Mouse (Mus musculus) liver (tissue): ENCODE measurements around the gene Pfdn4.
A peak's percentile ranks its signal among the peaks of the same experiment; 100 is the strongest.
"Not testable (repeated sequence)": the region's sequence is repeated elsewhere in the genome, so short reads cannot be mapped to it uniquely, and the experiment has no call there.

Source experiments
- DNase-seq: peaks from one replicate; pipeline ENCODE4 v3.0.0-alpha.2; 2020; ENCODE audit warnings: mixed read lengths

Gene Pfdn4

DNA sequence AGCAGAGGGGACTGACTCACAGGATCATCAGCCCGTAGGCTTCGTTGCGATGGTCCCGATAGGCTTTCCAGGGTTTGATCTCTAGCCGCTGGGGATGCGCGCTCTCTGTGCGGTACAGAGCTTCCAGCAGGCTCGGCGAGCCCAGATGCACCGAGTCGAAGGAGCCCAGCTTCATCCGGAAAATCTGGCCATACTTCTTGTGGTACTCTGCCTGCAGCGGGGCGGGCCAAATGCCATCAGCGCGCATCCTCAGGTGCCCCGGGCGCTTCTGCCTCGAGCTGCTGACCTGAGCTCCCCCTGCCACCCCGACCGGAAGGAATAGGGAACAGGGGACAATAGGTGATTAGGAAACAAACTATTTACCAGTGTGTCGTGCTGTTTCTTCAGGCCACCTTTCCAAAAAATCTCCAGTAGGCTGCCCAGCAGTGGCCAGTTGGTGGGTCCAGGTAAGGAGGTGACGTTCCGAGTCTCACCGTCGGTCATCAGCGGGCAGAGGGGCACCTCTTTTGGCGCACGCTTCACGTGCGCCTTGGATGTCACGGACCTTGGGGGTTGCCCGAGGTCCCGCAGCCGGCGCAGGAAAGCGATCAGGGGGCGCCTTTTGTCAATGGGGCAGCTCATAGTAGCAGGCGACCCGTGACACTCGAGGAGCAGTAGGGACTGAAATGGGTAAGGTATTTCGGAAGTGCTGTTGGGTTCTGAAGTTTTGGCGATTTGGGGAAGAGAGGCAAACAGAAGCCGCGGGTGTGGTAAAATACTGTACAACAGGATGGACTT is at the start of gene Pfdn4:
TSS of gene Pfdn4 (plus strand) at position 275 of the 777 bp plus-strand sequence.
- DNase-seq = peak; percentile 11

GRCm38 (mm10) chr2:170446843-170447383 is 49.3 kb upstream of the Pfdn4 start:
- no peak for DNase-seq

DNA sequence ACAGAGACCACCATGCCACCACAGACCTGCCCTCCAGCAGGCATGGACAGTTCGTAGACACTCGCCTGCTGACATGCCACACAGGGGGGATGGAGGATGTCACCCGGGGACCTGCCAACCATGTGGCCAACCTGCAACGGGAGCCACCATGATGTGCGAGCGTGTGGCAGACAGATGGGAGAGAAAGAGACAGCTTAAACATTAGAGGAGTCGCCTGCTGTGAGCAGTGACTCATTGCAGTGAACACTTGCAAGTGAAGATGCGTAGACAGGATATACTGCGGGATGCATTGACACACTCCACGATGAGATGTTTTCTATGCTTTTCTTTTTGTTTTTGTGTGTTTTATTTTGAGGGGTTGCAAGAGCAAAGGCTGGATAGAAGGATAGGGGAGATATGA is 48.6 kb upstream of the Pfdn4 start:
- DNase-seq = no peak

DNA sequence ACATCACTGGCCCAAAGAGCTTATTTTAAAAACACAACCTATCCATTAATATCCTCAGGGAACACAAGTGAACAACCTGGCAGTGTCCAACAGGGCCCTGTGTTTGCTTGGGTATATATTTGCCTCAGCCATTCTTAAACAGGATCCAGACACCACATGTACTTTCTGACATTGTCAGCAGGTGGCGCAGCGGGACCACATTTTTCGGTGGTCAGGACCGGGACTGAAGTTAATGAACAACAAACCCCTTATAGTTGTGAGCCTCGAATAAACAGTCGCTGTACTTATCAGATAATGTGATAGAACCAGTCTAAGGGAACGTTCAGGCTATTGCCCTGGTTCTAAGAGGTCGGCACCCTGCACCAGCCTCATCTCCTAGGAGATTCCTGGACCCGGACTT is 45.3 kb upstream of the Pfdn4 start:
- DNase-seq = peak; percentile 73

DNA sequence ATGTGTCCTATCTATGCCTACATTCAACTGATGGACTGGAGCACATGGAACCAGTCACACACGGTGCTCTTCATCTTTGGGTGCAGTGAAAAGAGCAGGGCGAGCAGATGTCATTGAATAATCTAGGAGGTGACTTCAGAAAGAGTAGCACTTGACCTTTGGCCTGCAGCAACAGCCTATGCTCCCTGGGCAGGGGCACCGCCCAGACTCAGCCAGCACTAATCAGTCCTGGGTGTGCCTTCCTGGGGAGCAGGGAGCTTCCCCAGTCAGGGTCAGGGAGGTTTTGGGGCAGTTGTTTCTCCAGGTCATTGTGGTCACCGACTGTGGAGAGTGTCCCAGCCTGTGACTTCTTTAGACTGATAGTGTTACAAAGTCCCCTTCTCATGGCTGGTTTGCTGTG is 42.4 kb upstream of the Pfdn4 start:
- not testable (repeated sequence) for DNase-seq

DNA sequence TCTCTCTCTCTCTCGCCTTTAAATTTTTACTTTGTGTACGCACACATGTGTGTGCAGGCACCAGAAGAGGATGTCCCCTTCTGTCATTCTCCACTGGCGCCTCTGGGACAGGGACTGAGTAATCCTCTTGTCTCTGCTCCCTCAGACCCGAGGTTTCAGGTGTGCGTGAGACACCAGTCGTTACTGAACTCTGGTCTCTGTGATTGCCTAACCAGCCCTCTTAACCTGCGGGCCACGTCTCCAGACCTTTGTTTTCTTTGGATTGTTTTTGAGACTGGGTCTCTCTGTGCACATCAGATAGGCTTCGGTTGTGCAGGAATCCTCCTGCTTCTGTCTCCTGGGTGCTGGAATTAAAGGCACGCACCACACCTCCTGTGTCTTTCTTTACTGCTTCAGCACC is 37.0 kb upstream of the Pfdn4 start:
- no peak for DNase-seq

- DNase-seq = peak; percentile 45
Measured at GRCm38 (mm10) chr2:170459805-170460204, 36.4 kb upstream of the Pfdn4 start.

DNA sequence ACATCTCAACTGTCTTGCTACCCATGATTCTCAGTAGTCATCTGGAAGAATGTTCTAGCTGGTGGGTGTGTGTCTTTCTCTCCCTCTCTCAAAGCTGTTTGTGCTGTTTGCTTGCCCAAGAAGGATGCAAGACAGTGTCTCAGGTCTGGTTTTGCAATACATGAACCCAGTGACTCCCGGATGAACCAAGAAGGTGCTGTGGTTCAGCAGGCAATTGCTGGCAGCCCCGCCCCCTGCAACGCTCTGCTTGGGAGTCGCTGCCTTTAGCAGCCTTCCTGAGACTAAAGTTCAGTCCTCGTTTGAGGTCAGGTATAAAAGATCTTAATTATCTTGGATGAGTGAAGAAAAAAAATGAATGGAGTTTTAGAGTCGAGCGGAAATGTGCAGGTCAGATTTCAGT is 34.6 kb upstream of the Pfdn4 start:
- no peak for DNase-seq

GRCm38 (mm10) chr2:170464817-170465216 is 31.4 kb upstream of the Pfdn4 start:
- no peak for DNase-seq

DNA sequence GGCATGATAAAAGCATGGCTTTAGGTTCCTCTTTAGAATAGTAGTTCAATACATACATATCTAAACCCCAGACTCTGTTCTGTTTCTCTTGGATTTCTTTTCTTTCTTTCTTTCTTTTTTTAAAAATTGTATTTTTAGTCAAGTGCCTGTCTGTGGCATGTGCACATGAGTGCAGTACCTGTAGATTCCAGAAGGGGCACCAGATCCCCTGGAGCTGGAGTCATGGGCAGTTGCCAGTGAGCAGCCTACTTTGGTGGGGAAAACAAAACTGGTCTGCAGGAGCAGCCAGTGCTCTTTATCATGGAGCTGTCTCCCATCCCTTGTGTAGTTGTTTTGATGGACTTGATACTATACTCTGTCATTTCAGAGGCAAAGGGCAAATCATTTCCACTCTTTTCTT is 28.2 kb upstream of the Pfdn4 start:
- no peak for DNase-seq

DNA sequence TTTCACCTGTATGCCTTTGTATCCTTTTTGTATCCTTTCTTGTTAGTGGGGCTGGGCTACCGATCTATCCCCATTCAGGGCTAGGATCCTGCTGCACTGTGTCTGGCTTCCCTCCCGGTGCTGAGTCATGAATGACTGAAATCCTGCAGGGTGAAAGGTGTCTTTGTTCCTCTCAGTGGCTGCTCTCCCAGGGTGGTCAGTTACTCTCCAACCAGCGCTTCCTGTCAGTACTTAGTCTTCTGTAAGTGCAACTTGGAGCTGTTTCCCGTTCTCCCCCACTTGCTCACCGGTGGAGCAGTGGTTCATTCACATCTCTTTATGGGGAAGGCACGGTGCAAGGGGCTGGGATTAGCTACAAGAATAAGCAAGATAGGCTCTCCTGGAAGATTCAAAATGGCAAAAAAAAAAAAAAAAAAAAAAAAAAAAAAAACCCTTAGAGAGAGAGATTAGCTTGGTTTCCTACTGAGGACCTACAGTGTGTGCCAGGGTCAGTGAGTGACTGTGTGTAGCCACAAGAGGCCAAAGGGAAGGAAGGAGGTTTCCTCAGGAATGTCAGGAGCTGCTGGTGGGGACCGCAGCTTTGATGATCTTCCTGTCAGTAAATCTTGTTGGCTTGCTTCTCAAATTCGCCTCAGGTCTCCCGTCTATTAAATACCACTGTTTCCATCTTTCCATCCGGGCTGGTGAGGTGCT is 26.5 kb upstream of the Pfdn4 start:
- DNase-seq = peak; percentile 13

DNA sequence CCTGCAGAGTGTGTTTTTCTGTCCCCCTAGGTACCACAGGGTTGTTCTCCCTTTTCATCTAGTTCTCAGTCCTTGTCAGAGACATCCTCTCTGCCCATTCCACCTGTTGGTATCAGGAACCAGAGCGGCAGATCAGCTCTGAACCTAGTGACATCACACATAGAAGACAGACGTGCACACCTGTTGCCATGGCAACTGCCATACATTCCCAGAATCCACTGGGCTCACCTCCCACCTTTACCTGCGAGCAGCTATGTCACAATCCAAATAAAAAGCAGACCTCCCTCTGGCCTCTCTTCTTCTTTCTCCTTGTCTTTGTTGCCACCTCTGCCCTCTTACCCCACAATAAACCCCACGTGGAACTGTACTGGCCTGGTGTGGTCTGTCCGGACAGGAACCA is 25.6 kb upstream of the Pfdn4 start:
- no peak for DNase-seq

DNA sequence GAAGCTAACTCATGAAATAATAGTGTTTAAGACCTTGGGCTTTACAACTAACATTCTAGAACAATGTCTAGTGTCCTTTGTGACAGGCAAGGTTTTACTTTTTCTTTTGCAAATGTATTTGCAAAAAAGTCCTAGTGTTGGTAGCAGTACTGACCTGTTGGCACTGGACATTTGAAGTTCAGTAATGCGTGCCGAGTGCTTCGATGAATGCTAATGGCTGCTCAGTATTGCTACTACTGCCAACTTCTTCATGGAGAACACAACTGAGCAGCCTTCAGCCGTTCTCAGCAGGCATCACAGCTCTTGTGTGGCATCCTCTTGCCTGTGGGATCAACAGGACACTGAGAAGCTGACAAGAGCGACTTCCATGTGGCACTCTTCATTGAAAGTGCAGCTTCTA is 22.1 kb upstream of the Pfdn4 start:
- DNase-seq = no peak

DNA sequence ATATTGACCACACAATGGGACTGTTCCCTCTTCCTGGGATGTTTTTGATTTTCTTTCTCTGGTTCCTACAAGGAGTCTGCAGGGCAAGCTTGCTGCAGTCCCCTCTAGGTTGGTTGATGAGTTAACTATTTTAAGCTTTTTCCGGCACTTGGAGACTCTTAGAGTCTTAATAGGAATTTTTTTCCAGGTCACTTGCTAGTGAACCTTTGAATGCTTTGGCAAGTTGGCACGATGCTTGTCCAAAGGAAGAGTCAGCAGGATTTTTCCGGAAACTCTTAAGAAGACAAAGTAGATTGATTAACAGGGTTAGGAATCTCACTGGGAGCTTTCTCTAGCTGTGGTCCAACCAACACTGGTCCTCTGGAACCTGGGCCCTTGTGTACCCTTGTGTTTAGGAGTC is 21.1 kb upstream of the Pfdn4 start:
- no peak for DNase-seq

DNA sequence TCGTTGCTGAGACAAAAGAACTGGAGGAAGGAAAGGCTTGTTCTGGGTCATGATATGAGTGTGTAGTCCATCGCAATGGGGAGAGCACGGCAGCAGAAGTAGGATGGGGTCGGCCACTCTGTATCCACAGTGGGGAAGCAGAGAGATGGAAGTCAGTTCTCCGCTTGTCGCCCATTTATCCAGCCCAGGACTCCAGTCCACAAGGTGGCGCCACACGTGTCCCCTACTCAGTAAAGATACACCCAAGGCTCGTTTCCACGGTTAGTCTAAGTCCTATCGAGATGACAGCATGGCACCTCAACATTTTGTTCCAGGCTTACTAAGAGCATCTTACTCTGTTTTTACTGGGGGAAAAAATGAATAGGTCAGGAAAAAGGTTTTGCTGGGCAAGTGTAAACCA is 20.0 kb upstream of the Pfdn4 start:
- no peak for DNase-seq

DNA sequence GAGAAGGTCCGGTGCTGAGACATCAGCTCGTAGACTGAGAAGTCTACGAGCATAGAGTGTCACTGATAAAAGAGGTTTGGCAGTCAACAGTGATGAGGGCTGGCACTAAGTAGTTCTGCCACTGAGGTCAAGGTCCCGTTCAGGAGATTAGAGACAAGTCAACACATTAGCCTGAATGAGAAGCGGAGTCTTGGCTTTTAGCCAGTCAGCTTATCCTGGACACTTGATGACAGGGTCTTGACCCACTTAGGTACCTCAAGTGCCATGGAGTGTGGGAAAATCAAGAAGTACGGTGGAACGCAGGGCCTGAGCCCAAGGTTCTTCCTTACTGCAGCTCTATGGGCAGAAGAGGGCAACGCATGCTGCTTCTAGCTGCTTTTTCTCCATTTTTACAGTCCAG is 19.6 kb upstream of the Pfdn4 start:
- no peak for DNase-seq

- no peak for DNase-seq
Measured at GRCm38 (mm10) chr2:170482019-170482540, 14.1 kb upstream of the Pfdn4 start.

DNA sequence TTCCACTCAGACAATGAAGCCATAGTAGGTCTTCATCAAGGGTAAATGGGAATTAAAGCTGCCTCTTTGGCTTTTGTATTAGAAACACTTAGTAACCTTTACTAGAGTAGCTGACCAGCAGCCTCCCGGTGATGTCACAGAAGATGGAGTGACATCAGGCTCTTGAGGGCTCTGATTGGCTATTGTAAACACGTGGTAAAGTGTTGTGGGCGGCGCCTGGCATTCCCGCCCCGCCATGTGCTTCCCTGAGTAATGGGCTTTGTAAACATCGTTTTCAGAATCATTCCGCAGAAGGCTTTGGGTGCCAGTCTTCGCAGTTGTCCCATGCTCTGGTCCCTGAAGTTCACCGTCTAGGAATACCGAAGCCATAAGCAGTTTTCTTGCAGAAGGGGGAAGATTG is 12.3 kb upstream of the Pfdn4 start:
- DNase-seq = no peak

DNA sequence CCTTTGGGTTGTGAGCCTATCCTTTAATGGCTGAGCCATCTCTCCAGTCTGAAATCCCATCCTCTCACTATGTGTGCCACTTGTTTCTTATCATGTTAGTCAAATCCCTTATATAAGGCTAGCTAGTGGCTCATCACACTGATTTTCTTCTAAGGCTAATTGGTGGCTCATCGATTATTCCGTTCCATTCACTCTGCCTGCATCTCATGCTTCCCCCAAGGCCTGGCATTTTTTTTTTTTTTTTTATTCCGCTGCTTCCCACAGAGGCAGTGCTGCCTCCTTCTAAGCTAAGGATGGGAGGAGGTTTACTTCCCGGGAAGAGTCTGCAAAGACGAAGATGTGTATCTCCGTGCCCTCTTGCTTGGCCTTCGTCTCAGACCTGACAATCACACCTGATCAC is 9.0 kb upstream of the Pfdn4 start:
- no peak for DNase-seq

DNA sequence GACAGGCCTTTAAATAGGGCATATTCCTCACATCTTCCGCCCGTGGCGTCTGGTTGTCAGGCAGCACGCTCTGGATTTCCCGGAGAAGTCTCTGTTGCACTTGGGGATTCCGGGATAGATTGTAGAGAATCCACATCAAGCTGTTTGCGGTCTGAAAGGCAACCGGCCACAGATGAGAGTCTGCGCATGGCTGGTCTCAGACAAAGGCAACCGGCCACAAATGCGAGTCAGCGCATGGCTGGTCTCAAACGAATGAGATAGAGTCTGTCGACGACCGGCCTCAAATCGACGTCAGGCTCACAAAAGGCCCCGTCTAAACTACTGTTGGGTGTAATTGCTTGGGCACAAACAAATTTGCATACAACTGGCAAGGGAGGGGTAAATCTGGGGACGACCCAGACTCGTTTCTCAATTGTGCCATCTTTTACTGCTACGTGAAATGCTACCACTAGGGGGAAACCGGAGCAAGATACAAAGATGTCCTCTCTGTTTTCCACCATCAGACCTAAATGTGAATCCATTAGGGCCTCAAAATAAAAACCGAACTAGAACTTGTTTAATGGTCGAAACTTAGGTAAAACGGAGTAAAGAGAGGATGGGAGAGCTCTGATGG is 8.2 kb upstream of the Pfdn4 start:
- DNase-seq = no peak

DNA sequence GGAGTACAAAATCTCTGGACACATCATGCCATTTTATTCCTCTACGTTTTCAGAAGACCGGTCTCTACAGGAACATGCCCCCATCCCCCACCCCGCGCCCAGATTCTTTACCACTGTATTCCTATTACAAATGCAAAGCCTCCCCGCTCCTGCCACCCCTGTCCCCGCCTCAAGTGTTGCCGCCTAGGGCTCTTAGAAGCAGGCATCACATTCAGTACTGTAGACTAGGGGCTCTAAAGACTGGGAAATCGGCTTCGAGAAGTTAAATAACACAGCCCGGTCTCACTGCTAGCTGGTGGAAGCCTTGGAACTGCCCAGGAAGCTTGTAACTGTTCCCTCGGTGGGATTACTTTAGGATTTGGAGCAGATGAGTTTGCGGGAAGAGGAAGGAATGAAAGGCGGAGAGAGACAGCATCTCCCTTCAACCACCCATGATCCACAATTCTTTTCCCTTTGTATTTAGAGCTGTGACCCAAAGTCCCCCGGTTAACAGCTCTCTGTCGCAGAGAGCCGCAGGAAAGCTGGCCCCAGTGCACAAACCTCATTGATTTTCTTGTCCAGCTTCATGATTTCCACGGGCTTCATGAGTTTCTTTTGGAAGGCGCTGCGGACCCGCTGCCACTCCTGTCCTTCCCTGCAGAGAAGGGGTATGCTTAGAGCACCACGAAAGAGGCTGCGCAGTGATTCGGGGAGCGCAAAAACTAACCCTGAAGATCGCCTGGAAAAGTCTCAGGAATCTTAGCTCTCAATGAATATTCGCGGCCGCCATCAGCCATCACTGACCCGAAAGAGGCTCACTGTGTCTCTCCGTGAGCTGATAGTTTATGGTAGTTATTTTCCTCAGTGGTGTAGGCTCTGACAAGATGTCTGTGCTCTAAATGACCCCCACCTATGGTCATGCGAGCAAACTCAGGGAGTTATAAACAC is 1.2 kb upstream of the Pfdn4 start:
- no peak for DNase-seq

DNA sequence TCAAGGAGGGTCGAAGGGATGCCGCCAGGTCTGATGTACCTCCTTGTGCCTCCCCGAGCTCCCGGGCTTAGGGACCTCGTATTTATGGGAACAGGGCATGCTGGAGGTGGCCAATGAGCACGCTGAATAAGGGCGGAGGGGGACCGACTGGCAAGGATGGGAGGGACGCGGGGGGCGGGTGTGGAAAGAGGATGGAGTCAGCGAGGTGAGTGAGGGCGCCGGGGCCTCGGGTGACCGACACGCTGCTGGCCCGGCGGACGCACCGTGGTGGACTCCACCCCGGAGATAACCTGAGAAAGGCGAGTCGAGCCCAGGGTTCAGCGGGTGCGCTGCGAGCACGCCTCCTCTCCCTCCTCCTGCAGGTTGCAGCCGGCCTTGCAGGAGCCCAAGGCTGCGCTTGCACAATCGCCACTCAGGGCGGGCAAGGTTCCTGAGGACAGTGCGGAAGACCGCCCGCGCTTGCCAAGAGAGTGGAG is 901 bp downstream of the Pfdn4 start, which contains the start of gene Cyp24a1:
TSS of gene Cyp24a1 (minus strand) at position 55 of the 476 bp plus-strand sequence.
- peak; percentile 24 for DNase-seq
